Mouse (Mus musculus): Measurements from ENCODE around the gene Rnh1. TPM values are rescaled to one million over a fixed set of nuclear protein-coding genes. Genes with fewer than 3 reads are reported as not detected.
A peak's percentile ranks its signal among the peaks of the same experiment; 100 is the strongest.

The Rnh1 gene
- total and polyA plus RNA-seq, 3 experiments, result 12.6 to 40.6 (median 16.3) TPM

DNA sequence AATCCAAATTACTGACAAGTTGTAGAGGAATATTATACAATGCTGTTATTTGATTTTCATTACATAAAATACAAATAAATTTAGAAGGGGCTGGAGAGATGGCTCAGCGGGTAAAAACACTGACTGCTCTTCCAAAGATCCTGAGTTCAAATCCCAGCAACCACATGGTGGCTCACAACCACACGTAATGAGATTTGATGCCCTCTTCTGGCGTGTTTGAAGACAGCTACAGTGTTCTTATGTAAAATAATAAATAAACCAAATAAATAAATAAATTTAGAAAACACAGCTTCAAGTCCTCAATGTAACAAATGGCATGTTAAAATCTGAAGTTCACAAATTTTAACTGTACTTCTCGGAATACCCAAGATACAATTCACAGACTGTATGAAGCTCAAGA is 2.4 kb upstream of the Rnh1 start:
- Histone ChIP-seq H3K9me3 (replicated peaks) (no peaks in the 10 kb centered on the region), H3K36me3 (replicated peaks) (no peaks in the 10 kb centered on the region), H3K4me1 (ENCODE audit: insufficient read depth, low read depth, low read length) (peaks cover 19% of the 10 kb centered on the region), H3K4me3 (ENCODE audit: low read depth, low read length) (no peak overlapping the region), H3K27me3 (ENCODE audit: insufficient read depth, low read length) (peaks cover 17% of the 10 kb centered on the region)
- TF ChIP-seq GATA2 (IDR thresholded peaks at IDR 0.05; ENCODE audit: borderline replicate concordance, low read depth, low read length) (no peak), POLR2AphosphoS5 (IDR thresholded peaks at IDR 0.05; ENCODE audit: insufficient replicate concordance, low read depth, low read length) (no peak), GATA1 (IDR thresholded peaks at IDR 0.05; ENCODE audit: borderline replicate concordance, low read length) (no peak), CTCF (IDR thresholded peaks at IDR 0.05; ENCODE audit: low read depth, low read length) (no peak), TAL1 (conservative IDR thresholded peaks at IDR 0.05; ENCODE audit: low read depth, low read length) (no peak)
- ATAC-seq (ENCODE audit: extremely low read depth, insufficient number of reproducible peaks, low FRiP score, poor library complexity, severe bottlenecking) (no peak), DNase-seq (ENCODE audit: low spot score) (no peak)

DNA sequence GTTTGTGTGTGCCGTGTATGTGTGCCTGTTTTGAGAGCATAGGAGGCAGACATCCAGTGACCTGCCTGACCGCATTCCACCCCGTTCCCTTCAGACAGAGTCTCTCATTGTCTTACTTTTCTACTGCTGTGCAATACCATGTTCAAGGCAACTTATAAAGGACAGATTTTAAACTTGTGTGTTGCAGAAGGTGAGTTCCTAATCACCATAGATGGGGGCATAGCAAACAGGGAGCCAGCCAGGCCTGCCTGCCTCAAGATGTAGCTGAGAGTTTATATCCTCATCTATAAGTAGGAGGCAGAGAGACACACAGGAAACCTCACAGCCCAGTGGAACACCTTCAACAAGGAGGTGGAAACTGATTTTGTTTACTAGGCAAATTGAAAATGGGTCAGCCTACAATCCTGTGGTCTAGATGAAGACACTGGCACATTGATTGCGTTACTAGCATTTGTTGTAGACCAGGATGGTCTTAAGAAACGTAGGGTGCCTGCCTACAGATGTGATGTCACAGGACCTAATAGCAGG is 730 bp upstream of the Rnh1 start:
- Histone ChIP-seq H3K4me3 (ENCODE audit: low read depth, low read length) (peak overlapping the region; percentile 71; the same call in 1 of the 2 replicates), H3K36me3 (replicated peaks) (no peaks in the 10 kb centered on the region), H3K4me1 (ENCODE audit: insufficient read depth, low read depth, low read length) (peaks cover 35% of the 10 kb centered on the region), H3K9me3 (replicated peaks) (no peaks in the 10 kb centered on the region), H3K27me3 (ENCODE audit: insufficient read depth, low read length) (peaks cover 11% of the 10 kb centered on the region; the same call in 1 of the 2 replicates)
- TF ChIP-seq GATA1 (IDR thresholded peaks at IDR 0.05; ENCODE audit: borderline replicate concordance, low read length), result no peak
- no peak for TF ChIP-seq CTCF (IDR thresholded peaks at IDR 0.05; ENCODE audit: low read depth, low read length)
- no peak for TF ChIP-seq TAL1 (conservative IDR thresholded peaks at IDR 0.05; ENCODE audit: low read depth, low read length)
- no peak for TF ChIP-seq GATA2 (IDR thresholded peaks at IDR 0.05; ENCODE audit: borderline replicate concordance, low read depth, low read length)
- no peak for TF ChIP-seq POLR2AphosphoS5 (IDR thresholded peaks at IDR 0.05; ENCODE audit: insufficient replicate concordance, low read depth, low read length)
- ATAC-seq (ENCODE audit: extremely low read depth, insufficient number of reproducible peaks, low FRiP score, poor library complexity, severe bottlenecking) (no peak), DNase-seq (ENCODE audit: low spot score) (no peak)

DNA sequence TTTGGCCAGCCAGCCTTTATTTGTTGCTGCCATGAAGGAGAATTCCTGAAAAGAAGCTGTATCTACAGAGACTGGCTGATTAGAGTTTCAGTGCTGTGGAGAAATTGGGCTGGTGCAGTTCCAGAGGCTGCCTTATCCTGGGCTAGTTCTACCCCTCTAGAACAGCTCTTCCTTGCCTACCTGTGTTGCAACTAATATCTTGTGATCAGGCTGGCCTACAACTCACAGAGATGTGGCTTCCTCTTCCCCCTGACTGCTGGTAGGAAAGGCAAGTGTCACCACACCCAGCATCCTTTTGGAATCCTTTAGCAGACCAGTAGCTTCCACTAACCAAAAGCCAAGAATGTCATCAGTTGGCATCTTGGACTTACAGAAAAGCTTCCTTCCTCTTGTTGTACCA is 2.8 kb downstream of the Rnh1 start:
- peaks cover 61% of the 10 kb centered on the region for H3K4me1 ChIP-seq (ENCODE audit: insufficient read depth, low read depth, low read length)
- ATAC-seq (ENCODE audit: extremely low read depth, insufficient number of reproducible peaks, low FRiP score, poor library complexity, severe bottlenecking) (no peak), DNase-seq (ENCODE audit: low spot score) (no peak)
- H3K27me3 ChIP-seq (ENCODE audit: insufficient read depth, low read length), result peaks cover 4% of the 10 kb centered on the region; the same call in 1 of the 2 replicates
- H3K4me3 ChIP-seq (ENCODE audit: low read depth, low read length), result no peak overlapping the region
- H3K36me3 ChIP-seq (replicated peaks), result peaks cover 24% of the 10 kb centered on the region
- TF ChIP-seq TAL1 (conservative IDR thresholded peaks at IDR 0.05; ENCODE audit: low read depth, low read length) (no peak), GATA1 (IDR thresholded peaks at IDR 0.05; ENCODE audit: borderline replicate concordance, low read length) (no peak), GATA2 (IDR thresholded peaks at IDR 0.05; ENCODE audit: borderline replicate concordance, low read depth, low read length) (no peak), POLR2AphosphoS5 (IDR thresholded peaks at IDR 0.05; ENCODE audit: insufficient replicate concordance, low read depth, low read length) (no peak), CTCF (IDR thresholded peaks at IDR 0.05; ENCODE audit: low read depth, low read length) (no peak)
- H3K9me3 ChIP-seq (replicated peaks), result no peaks in the 10 kb centered on the region

DNA sequence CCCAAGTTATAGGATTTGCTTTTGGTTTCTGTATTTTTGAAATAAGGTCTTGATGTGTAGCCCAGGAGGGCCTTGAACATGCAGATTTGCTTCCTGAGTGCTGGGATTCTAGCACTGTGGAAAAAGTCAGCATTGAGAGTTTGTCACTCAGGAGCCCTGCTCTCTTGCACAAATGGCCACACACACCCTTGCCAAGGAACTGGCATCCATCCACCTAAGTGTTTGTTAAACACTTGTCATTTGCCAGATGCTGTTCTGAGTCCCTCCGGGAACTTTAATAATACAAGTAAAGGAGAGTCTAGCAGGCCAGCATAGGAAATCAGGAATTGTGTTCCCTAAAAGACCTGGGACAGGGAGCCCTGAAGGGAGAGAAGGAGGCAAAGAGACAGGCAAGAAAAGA is 3.4 kb downstream of the Rnh1 start:
- Histone ChIP-seq H3K9me3 (replicated peaks) (no peaks in the 10 kb centered on the region), H3K27me3 (ENCODE audit: insufficient read depth, low read length) (peaks cover 4% of the 10 kb centered on the region; the same call in 1 of the 2 replicates), H3K4me3 (ENCODE audit: low read depth, low read length) (no peak overlapping the region), H3K4me1 (ENCODE audit: insufficient read depth, low read depth, low read length) (peaks cover 65% of the 10 kb centered on the region), H3K36me3 (replicated peaks) (peaks cover 29% of the 10 kb centered on the region)
- ATAC-seq (ENCODE audit: extremely low read depth, insufficient number of reproducible peaks, low FRiP score, poor library complexity, severe bottlenecking) (no peak), DNase-seq (ENCODE audit: low spot score) (no peak)
- TF ChIP-seq GATA2 (IDR thresholded peaks at IDR 0.05; ENCODE audit: borderline replicate concordance, low read depth, low read length), result no peak

DNA sequence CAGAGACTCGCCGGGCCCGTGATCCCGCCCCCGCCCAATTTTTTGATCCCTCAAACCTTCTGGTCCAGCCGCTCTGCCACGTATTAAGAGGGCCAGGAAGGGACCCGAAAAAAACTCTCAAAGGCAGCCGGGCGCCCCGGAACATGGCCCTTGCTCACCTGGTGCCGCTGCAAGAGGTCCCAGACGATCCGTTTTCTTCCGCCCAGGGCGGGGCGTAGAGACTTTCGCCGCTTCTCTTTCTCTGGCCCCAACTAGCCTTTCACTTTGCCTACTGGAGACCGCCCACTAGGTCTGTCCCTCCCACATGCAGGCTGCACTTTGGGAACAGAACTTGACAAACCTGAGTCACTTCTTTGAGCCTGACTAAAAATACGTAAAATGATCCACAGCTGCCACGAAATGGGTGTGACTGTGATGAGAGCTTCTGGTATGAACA is 4.1 kb downstream of the Rnh1 start:
- H3K36me3 ChIP-seq (replicated peaks), result peaks cover 37% of the 10 kb centered on the region
- peaks cover 70% of the 10 kb centered on the region for H3K4me1 ChIP-seq (ENCODE audit: insufficient read depth, low read depth, low read length)
- peaks cover 4% of the 10 kb centered on the region; the same call in 1 of the 2 replicates for H3K27me3 ChIP-seq (ENCODE audit: insufficient read depth, low read length)
- TF ChIP-seq CTCF (IDR thresholded peaks at IDR 0.05; ENCODE audit: low read depth, low read length) (no peak), TAL1 (conservative IDR thresholded peaks at IDR 0.05; ENCODE audit: low read depth, low read length) (no peak), GATA1 (IDR thresholded peaks at IDR 0.05; ENCODE audit: borderline replicate concordance, low read length) (no peak), GATA2 (IDR thresholded peaks at IDR 0.05; ENCODE audit: borderline replicate concordance, low read depth, low read length) (no peak), POLR2AphosphoS5 (IDR thresholded peaks at IDR 0.05; ENCODE audit: insufficient replicate concordance, low read depth, low read length) (no peak)
- ATAC-seq (ENCODE audit: extremely low read depth, insufficient number of reproducible peaks, low FRiP score, poor library complexity, severe bottlenecking) (peak; percentile 72), DNase-seq (ENCODE audit: low spot score) (peak; percentile 71)
- H3K9me3 ChIP-seq (replicated peaks), result no peaks in the 10 kb centered on the region
- H3K4me3 ChIP-seq (ENCODE audit: low read depth, low read length), result peak overlapping the region; percentile 72

DNA sequence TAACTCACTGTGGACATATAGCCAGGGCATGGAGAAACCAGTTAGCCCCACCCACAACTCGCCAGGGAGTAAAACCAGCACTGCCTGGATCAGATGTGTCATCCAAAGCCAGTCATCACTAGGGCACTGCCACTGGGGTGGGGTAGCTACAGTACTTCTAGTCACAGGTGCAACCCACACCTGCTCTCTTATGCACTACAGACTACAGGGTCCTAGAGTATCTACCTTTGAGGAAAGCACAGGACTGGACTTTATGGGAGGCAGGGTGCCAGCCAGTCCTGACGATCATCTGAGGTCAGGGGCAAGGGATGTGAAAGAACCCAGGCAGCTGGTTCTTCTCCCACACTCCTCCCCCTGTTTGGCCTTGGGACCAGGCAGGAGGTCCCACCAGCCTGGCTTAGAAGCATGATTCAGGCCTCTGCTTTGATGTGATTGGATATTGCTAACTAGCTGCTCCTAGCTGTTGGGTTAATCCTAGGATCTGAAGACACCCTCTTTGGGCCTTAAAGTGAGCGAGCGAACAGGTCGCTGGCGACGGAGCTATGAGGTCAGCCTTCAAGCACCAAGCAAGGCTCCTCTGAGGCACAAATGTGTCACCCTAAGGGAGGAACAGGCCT is 4.6 kb downstream of the Rnh1 start:
- H3K27me3 ChIP-seq (ENCODE audit: insufficient read depth, low read length), result peaks cover 4% of the 10 kb centered on the region; the same call in 1 of the 2 replicates
- ATAC-seq (ENCODE audit: extremely low read depth, insufficient number of reproducible peaks, low FRiP score, poor library complexity, severe bottlenecking) (no peak), DNase-seq (ENCODE audit: low spot score) (peak; percentile 45)
- TF ChIP-seq GATA1 (IDR thresholded peaks at IDR 0.05; ENCODE audit: borderline replicate concordance, low read length) (no peak), CTCF (IDR thresholded peaks at IDR 0.05; ENCODE audit: low read depth, low read length) (no peak), TAL1 (conservative IDR thresholded peaks at IDR 0.05; ENCODE audit: low read depth, low read length) (no peak), GATA2 (IDR thresholded peaks at IDR 0.05; ENCODE audit: borderline replicate concordance, low read depth, low read length) (no peak), POLR2AphosphoS5 (IDR thresholded peaks at IDR 0.05; ENCODE audit: insufficient replicate concordance, low read depth, low read length) (no peak)
- H3K4me1 ChIP-seq (ENCODE audit: insufficient read depth, low read depth, low read length), result peaks cover 65% of the 10 kb centered on the region
- H3K36me3 ChIP-seq (replicated peaks), result peaks cover 42% of the 10 kb centered on the region
- H3K4me3 ChIP-seq (ENCODE audit: low read depth, low read length), result peak overlapping the region; percentile 72
- H3K9me3 ChIP-seq (replicated peaks), result no peaks in the 10 kb centered on the region
